23 mouse cellular contexts compared by ENCODE assay signal in genomic region chr19:36319735-36320134, GRCm38 (mm10). TPM values are rescaled to one million over a fixed set of nuclear protein-coding genes. Genes with fewer than 3 reads are reported as not detected.
A peak's percentile ranks its signal among the peaks of the same experiment; 100 is the strongest.
DNase-seq lines count a peak whose midpoint lies in the region; ATAC-seq and TF ChIP-seq lines count a peak whose summit lies in the region.
"Had no signal": no experiment of that assay in that cellular context is flagged by ENCODE, and none has a peak within 500 bp of the region (broad histone marks: within the 10 kb centered on the region; RNA-seq: fewer than 3 reads in every experiment).

No protein-coding gene starts in this region.

- TF ChIP-seq CTCF in stomach, postnatal 0 days (IDR thresholded peaks at IDR 0.05; ENCODE audit: low read depth) = no peak

- WGBS in stomach, embryonic 15.5 days = 78% methylated on average over 4 of the region's 4 CpGs
- WGBS in stomach, postnatal 0 days = 85% methylated on average over 4 of the region's 4 CpGs
- WGBS in liver, embryonic 12.5 days (ENCODE audit: insufficient replicate concordance) = 51% methylated on average over 4 of the region's 4 CpGs
- 45% methylated on average over 4 of the region's 4 CpGs for WGBS in liver, embryonic 16.5 days (ENCODE audit: insufficient replicate concordance)

- H3K9me3 ChIP-seq in stomach, embryonic 15.5 days = no peaks in the 10 kb centered on the region
- H3K9me3 ChIP-seq in stomach, postnatal 0 days (ENCODE audit: control insufficient read depth, low read length) = no peaks in the 10 kb centered on the region
- no peaks in the 10 kb centered on the region for H3K9me3 ChIP-seq in liver, embryonic 12.5 days (replicated peaks)
- H3K9me3 ChIP-seq in liver, embryonic 16.5 days (replicated peaks; ENCODE audit: control insufficient read depth, low read length) = no peaks in the 10 kb centered on the region
- H3K9me3 ChIP-seq: embryonic facial prominence, embryonic 12.5 days; forebrain, embryonic 12.5 days; heart, embryonic 13.5 days; hindbrain, embryonic 15.5 days had no signal

- no peak overlapping the region for H3K4me3 ChIP-seq in stomach, embryonic 15.5 days (replicated peaks)
- no peak overlapping the region for H3K4me3 ChIP-seq in stomach, postnatal 0 days (ENCODE audit: low read depth, low read length)
- no peak overlapping the region for H3K4me3 ChIP-seq in liver, embryonic 12.5 days
- H3K4me3 ChIP-seq in liver, embryonic 16.5 days (ENCODE audit: low read depth, low read length) = no peak overlapping the region
- H3K4me3 ChIP-seq: embryonic facial prominence, embryonic 12.5 days; forebrain, embryonic 12.5 days; heart, adult 2 months; heart, embryonic 13.5 days; hindbrain, embryonic 15.5 days had no signal

- H3K27ac ChIP-seq in stomach, embryonic 15.5 days = no peak overlapping the region
- H3K27ac ChIP-seq in stomach, postnatal 0 days (replicated peaks) = no peak overlapping the region
- no peak overlapping the region for H3K27ac ChIP-seq in liver, embryonic 12.5 days
- no peak overlapping the region for H3K27ac ChIP-seq in liver, embryonic 16.5 days (ENCODE audit: low read length)
- H3K27ac ChIP-seq: embryonic facial prominence, embryonic 12.5 days; forebrain, embryonic 12.5 days; heart, adult 2 months; heart, embryonic 13.5 days; hindbrain, embryonic 15.5 days had no signal

- 0 out of 2 replicates have a peak, but pooled peaks have one; percentile 14 for ATAC-seq in stomach, embryonic 15.5 days (ENCODE audit: insufficient read depth, low FRiP score, low read depth)
- no peak for ATAC-seq in stomach, postnatal 0 days (ENCODE audit: low FRiP score, low TSS enrichment)
- peak; percentile 92 for ATAC-seq in liver, embryonic 12.5 days
- ATAC-seq in liver, embryonic 16.5 days (ENCODE audit: low read depth) = peak; percentile 64
- ATAC-seq: activated CD4-positive, CD25-positive, alpha-beta regulatory T cell, adult 4 months; forebrain, embryonic 16.5 days; Patski had no signal

- no peak overlapping the region for H3K9ac ChIP-seq in stomach, embryonic 15.5 days
- no peak overlapping the region for H3K9ac ChIP-seq in stomach, postnatal 0 days (ENCODE audit: low read length)
- H3K9ac ChIP-seq in liver, embryonic 12.5 days = no peak overlapping the region
- H3K9ac ChIP-seq in liver, embryonic 16.5 days (ENCODE audit: low read depth, low read length) = no peak overlapping the region
- H3K9ac ChIP-seq: embryonic facial prominence, embryonic 12.5 days; forebrain, embryonic 12.5 days; heart, embryonic 13.5 days; hindbrain, embryonic 15.5 days had no signal

- no peaks in the 10 kb centered on the region for H3K36me3 ChIP-seq in stomach, embryonic 15.5 days
- H3K36me3 ChIP-seq in stomach, postnatal 0 days (ENCODE audit: control insufficient read depth, insufficient read depth, low read length) = no peaks in the 10 kb centered on the region
- H3K36me3 ChIP-seq in liver, embryonic 12.5 days = no peaks in the 10 kb centered on the region
- no peaks in the 10 kb centered on the region for H3K36me3 ChIP-seq in liver, embryonic 16.5 days (ENCODE audit: control insufficient read depth, insufficient read depth)
- H3K36me3 ChIP-seq: embryonic facial prominence, embryonic 12.5 days; forebrain, embryonic 12.5 days; heart, embryonic 13.5 days; hindbrain, embryonic 15.5 days had no signal

- no peak for DNase-seq in stomach, postnatal 0 days (ENCODE audit: low spot score)
- no peak for DNase-seq in urinary bladder, adult 2 months (ENCODE audit: low spot score)
- DNase-seq in ovary, adult 18-20 months (ENCODE audit: low spot score) = no peak
- no peak for DNase-seq in adipocyte (ENCODE audit: low spot score)
- DNase-seq: adrenal gland, adult 2 months; adrenal gland, postnatal 25 days; cerebellum, adult 11-12 months; cerebellum, adult 9-10 months; cerebellum, postnatal 25 days; gastrocnemius, postnatal 10 days; heart, adult 2 months; heart, postnatal 36 days had no signal

- no peak for TF ChIP-seq EP300 in stomach, postnatal 0 days (optimal IDR thresholded peaks at IDR 0.05)

- no peaks in the 10 kb centered on the region for H3K4me1 ChIP-seq in stomach, embryonic 15.5 days
- no peaks in the 10 kb centered on the region for H3K4me1 ChIP-seq in stomach, postnatal 0 days (replicated peaks; ENCODE audit: control insufficient read depth, insufficient read depth)
- peaks cover 23% of the 10 kb centered on the region for H3K4me1 ChIP-seq in liver, embryonic 12.5 days
- peaks cover 6% of the 10 kb centered on the region; the same call in 1 of the 2 replicates for H3K4me1 ChIP-seq in liver, embryonic 16.5 days (ENCODE audit: control insufficient read depth, low read depth, low read length)
- H3K4me1 ChIP-seq: embryonic facial prominence, embryonic 12.5 days; forebrain, embryonic 12.5 days; heart, embryonic 13.5 days; hindbrain, embryonic 15.5 days had no signal

- no peak overlapping the region for H3K4me2 ChIP-seq in stomach, embryonic 15.5 days
- no peak overlapping the region for H3K4me2 ChIP-seq in stomach, postnatal 0 days (replicated peaks; ENCODE audit: low read depth)
- no peak overlapping the region for H3K4me2 ChIP-seq in liver, embryonic 12.5 days
- H3K4me2 ChIP-seq in liver, embryonic 16.5 days (ENCODE audit: low read depth, low read length) = no peak overlapping the region
- H3K4me2 ChIP-seq: embryonic facial prominence, embryonic 12.5 days; forebrain, embryonic 12.5 days; heart, embryonic 13.5 days; hindbrain, embryonic 15.5 days had no signal

- H3K27me3 ChIP-seq in stomach, embryonic 15.5 days (replicated peaks) = no peaks in the 10 kb centered on the region
- no peaks in the 10 kb centered on the region for H3K27me3 ChIP-seq in stomach, postnatal 0 days (ENCODE audit: control insufficient read depth, insufficient read depth, low read length)
- no peaks in the 10 kb centered on the region for H3K27me3 ChIP-seq in liver, embryonic 12.5 days (replicated peaks)
- no peaks in the 10 kb centered on the region for H3K27me3 ChIP-seq in liver, embryonic 16.5 days (ENCODE audit: control insufficient read depth, insufficient read depth, low read depth, low read length)
- H3K27me3 ChIP-seq: CH12.LX; embryonic facial prominence, embryonic 12.5 days; forebrain, embryonic 12.5 days; heart, embryonic 13.5 days; hindbrain, embryonic 15.5 days had no signal

RNA-seq across cellular contexts. Expression of gene Pcgf5, which starts 28.4 kb away (rescaled TPM):
- 18.0 and 19.9 TPM in 2 replicates for polyA plus RNA-seq in stomach, embryonic 15.5 days (2015; fragmentation: Nextera tagmentation; extraction: Ambion mirVana)
- polyA plus RNA-seq in stomach, postnatal 0 days (2015; fragmentation: Nextera tagmentation; extraction: Ambion mirVana) = 13.3 and 14.3 TPM in 2 replicates
- polyA plus RNA-seq in liver, embryonic 12.5 days (2016; fragmentation: Nextera tagmentation; extraction: Ambion mirVana) = 23.6 and 26.0 TPM in 2 replicates
- 16.6 and 20.2 TPM in 2 replicates for polyA plus RNA-seq in liver, embryonic 16.5 days (2015; fragmentation: Nextera tagmentation; extraction: Ambion mirVana)
- 18.9 and 24.6 TPM in 2 replicates for polyA plus RNA-seq in urinary bladder, adult 2 months (2012; rRNA removed)
